Mouse (Mus musculus): ENCODE measurements at regions not wholly inside any gene's neighbourhood (a gene's known extent, or its start where the extent isn't known, plus 50 kb on each side); places are given as distances from the start of the nearest gene placed in this dataset.

- H3K4me1 ChIP-seq (ENCODE audit: control insufficient read depth, insufficient read depth, low read length), result no peaks in the 10 kb centered on the region
- 88% methylated on average over 2 of the region's 2 CpGs for WGBS
- DNase-seq, result no peak
- H3K4me3 ChIP-seq (replicated peaks; ENCODE audit: extremely low read depth, low read depth, low read length), result no peak overlapping the region
- TF ChIP-seq POLR2A (IDR thresholded peaks at IDR 0.05; ENCODE audit: borderline replicate concordance, extremely low read depth, low read depth, low read length), result no peak
- no peak for TF ChIP-seq CTCF (IDR thresholded peaks at IDR 0.05; ENCODE audit: insufficient read depth, low read length)
Observed at GRCm38 (mm10) chr14:103427873-103428272, 81.3 kb upstream of the Mycbp2 start.

- peak overlapping the region; percentile 9 for H3K4me3 ChIP-seq (replicated peaks; ENCODE audit: extremely low read depth, low read depth, low read length)
- WGBS, result 53% methylated on average over 10 of the region's 10 CpGs
- DNase-seq, result no peak
- H3K4me1 ChIP-seq (ENCODE audit: control insufficient read depth, insufficient read depth, low read length), result no peaks in the 10 kb centered on the region
- TF ChIP-seq POLR2A (IDR thresholded peaks at IDR 0.05; ENCODE audit: borderline replicate concordance, extremely low read depth, low read depth, low read length) (no peak), CTCF (IDR thresholded peaks at IDR 0.05; ENCODE audit: insufficient read depth, low read length) (no peak)
Observed at GRCm38 (mm10) chr14:103421305-103421822, 74.8 kb upstream of the Mycbp2 start.

- WGBS, result 83% methylated on average over 12 of the region's 12 CpGs
- no peak for TF ChIP-seq POLR2A (IDR thresholded peaks at IDR 0.05; ENCODE audit: borderline replicate concordance, extremely low read depth, low read depth, low read length)
- no peak for DNase-seq
- H3K4me1 ChIP-seq (ENCODE audit: control insufficient read depth, insufficient read depth, low read length), result no peaks in the 10 kb centered on the region
- no peak overlapping the region for H3K4me3 ChIP-seq (replicated peaks; ENCODE audit: extremely low read depth, low read depth, low read length)
Observed at GRCm38 (mm10) chr14:103417110-103418061, 70.8 kb upstream of the Mycbp2 start.

- 74% methylated on average over 2 of the region's 2 CpGs for WGBS
- DNase-seq, result no peak
- Histone ChIP-seq H3K4me1 (ENCODE audit: control insufficient read depth, insufficient read depth, low read length) (no peaks in the 10 kb centered on the region), H3K4me3 (replicated peaks; ENCODE audit: extremely low read depth, low read depth, low read length) (no peak overlapping the region)
- TF ChIP-seq POLR2A (IDR thresholded peaks at IDR 0.05; ENCODE audit: borderline replicate concordance, extremely low read depth, low read depth, low read length) (no peak), CTCF (IDR thresholded peaks at IDR 0.05; ENCODE audit: insufficient read depth, low read length) (no peak)
Observed at GRCm38 (mm10) chr14:103404611-103405010, 58.0 kb upstream of the Mycbp2 start.

GRCm38 (mm10) chr14:103403054-103403453 is 56.4 kb upstream of the Mycbp2 start:
- DNase-seq, result no peak
- H3K4me1 ChIP-seq (ENCODE audit: control insufficient read depth, insufficient read depth, low read length), result no peaks in the 10 kb centered on the region
- no peak for TF ChIP-seq POLR2A (IDR thresholded peaks at IDR 0.05; ENCODE audit: borderline replicate concordance, extremely low read depth, low read depth, low read length)
- no peak for TF ChIP-seq CTCF (IDR thresholded peaks at IDR 0.05; ENCODE audit: insufficient read depth, low read length)
- no peak overlapping the region for H3K4me3 ChIP-seq (replicated peaks; ENCODE audit: extremely low read depth, low read depth, low read length)
- WGBS, result 67% methylated on average over 3 of the region's 3 CpGs

- H3K4me3 ChIP-seq (replicated peaks; ENCODE audit: extremely low read depth, low read depth, low read length), result no peak overlapping the region
- TF ChIP-seq POLR2A (IDR thresholded peaks at IDR 0.05; ENCODE audit: borderline replicate concordance, extremely low read depth, low read depth, low read length) (no peak), CTCF (IDR thresholded peaks at IDR 0.05; ENCODE audit: insufficient read depth, low read length) (no peak)
- H3K4me1 ChIP-seq (ENCODE audit: control insufficient read depth, insufficient read depth, low read length), result no peaks in the 10 kb centered on the region
- no peak for DNase-seq
- WGBS, result 81% methylated on average over 2 of the region's 2 CpGs
Observed at GRCm38 (mm10) chr14:103401983-103402382, 55.4 kb upstream of the Mycbp2 start.

- Histone ChIP-seq H3K4me1 (ENCODE audit: control insufficient read depth, insufficient read depth, low read length) (no peaks in the 10 kb centered on the region), H3K4me3 (replicated peaks; ENCODE audit: extremely low read depth, low read depth, low read length) (no peak overlapping the region)
- 77% methylated on average over 2 of the region's 2 CpGs for WGBS
- TF ChIP-seq POLR2A (IDR thresholded peaks at IDR 0.05; ENCODE audit: borderline replicate concordance, extremely low read depth, low read depth, low read length) (no peak), CTCF (IDR thresholded peaks at IDR 0.05; ENCODE audit: insufficient read depth, low read length) (no peak)
- DNase-seq, result no peak
Observed at GRCm38 (mm10) chr14:103401280-103401679, 54.7 kb upstream of the Mycbp2 start.

GRCm38 (mm10) chr14:103398401-103398800 is 51.8 kb upstream of the Mycbp2 start:
- Histone ChIP-seq H3K4me1 (ENCODE audit: control insufficient read depth, insufficient read depth, low read length) (no peaks in the 10 kb centered on the region), H3K4me3 (replicated peaks; ENCODE audit: extremely low read depth, low read depth, low read length) (no peak overlapping the region)
- no peak for DNase-seq
- no peak for TF ChIP-seq CTCF (IDR thresholded peaks at IDR 0.05; ENCODE audit: insufficient read depth, low read length)
- TF ChIP-seq POLR2A (IDR thresholded peaks at IDR 0.05; ENCODE audit: borderline replicate concordance, extremely low read depth, low read depth, low read length), result no peak
- WGBS, result 88% methylated on average over 1 of the region's 1 CpGs

All from lung, adult 2 months (tissue).